Mouse (Mus musculus): ENCODE measurements around the gene Tenm4. TPM values are rescaled to one million over a fixed set of nuclear protein-coding genes. Genes with fewer than 3 reads are reported as not detected.

Gene Tenm4
- total RNA-seq, 2 experiments from 2014 or later, result 14.3 to 18.7 TPM

- DNase-seq, result no peak
Measured at GRCm38 (mm10) chr7:96203812-96204560, 32.9 kb downstream of the Tenm4 start.

DNA sequence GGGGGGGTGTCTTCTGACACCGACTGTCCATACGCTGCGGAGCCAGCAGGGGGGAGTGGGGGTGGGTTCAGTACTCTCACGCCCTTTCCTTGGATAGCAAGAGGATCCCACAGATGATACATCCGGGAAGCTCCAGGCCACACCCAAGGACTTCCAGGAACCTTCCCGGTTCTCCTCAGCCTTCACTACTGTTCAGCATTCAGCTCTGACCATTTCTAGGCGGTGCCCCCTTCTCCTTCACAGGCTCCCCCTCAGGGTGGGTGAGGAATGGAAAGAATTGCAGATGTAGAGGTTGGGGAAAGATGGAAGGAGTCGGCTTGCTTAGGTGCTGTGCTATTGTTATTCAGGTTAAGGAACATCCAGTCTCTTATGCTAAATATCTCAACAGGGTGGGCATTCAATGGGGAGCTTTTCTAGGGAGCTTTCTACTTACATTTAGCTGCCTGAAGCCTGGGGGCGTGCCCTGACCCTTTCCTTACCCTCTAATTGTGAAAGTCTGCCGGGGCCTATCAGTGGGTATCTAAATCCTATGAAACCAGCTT is 33.8 kb downstream of the Tenm4 start:
- no peak for DNase-seq

DNA sequence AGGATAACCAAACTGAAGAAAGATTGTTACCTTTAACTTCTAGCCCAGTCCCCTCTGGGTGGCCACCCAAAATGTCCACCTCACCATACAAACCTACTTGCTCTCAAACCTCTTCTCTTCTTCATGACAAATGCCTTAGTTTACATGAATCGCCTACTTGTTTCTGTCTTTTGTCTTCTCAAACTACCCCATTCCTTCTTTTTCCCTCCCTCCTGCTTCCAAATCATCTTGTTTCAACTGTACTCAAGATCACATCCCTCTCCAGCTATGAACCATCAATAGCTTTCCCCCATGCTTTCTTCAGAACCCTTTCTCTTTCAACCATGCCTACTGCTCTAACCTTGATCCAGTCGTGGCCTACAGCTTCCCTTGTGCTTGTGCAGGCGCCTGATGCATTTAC is 36.0 kb downstream of the Tenm4 start:
- no peak for DNase-seq

DNA sequence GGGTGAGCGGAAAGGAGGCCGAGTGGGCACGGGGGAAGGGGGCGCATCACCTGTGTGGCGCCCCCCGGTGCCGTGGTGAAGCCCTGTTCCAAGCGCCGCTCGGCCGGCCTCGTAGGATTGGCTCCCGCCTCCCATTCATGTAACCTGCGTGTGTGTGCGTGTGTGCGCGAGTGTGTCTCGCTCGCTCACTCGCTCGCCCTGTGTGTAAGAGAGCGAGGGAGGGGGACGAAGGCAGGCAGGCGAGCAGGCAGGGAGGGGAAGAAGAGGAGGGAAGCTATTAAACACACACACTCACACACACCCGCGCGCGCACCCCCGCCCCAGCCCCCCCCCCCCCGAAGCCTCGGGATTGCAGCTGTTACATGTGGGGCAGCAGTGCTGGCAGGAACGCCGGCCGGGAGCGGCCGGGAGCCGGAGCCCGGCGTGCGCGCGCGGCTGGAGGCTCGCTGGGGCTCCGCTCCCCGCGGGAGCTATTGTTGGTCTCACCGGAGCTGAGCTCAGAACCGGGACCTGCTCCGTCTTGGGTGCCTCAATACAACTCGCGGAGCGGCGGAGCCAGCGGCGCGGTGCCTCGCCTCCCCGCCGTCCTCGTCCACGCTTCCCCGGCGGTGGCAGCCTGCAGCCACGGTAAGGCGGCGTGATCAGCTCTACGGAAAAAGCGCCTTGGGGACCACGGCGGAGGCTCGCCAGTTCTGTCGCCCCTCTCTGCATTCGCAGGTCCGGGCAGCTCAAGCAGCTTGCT is 38.9 kb downstream of the Tenm4 start:
- DNase-seq, result peak; percentile 51 to 66

GRCm38 (mm10) chr7:96210525-96211369 is 39.7 kb downstream of the Tenm4 start:
- peak; percentile 50 to 69 for DNase-seq

- peak in 1 of 2 experiments; percentile 25 for DNase-seq
Measured at GRCm38 (mm10) chr7:96211618-96212021, 40.6 kb downstream of the Tenm4 start.

DNA sequence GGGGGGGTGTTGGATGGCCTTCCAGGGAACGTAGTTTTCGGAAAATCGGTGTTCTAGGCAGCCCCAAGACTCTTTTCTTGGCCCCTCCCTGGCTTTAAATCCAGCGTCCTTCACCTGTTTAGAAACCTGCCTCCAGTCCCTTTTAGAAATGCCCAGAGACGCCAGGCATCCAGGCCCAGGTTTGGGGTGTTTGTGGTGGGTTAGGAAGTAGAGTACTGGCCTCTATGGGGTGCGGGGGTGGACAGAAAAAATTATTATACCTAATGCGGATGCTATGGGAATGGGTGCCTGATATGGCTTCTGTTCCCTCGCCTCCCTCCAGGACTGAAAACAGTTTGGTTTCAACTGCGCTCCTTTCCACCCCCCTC is 41.2 kb downstream of the Tenm4 start:
- peak in 1 of 2 experiments; percentile 28 for DNase-seq

DNA sequence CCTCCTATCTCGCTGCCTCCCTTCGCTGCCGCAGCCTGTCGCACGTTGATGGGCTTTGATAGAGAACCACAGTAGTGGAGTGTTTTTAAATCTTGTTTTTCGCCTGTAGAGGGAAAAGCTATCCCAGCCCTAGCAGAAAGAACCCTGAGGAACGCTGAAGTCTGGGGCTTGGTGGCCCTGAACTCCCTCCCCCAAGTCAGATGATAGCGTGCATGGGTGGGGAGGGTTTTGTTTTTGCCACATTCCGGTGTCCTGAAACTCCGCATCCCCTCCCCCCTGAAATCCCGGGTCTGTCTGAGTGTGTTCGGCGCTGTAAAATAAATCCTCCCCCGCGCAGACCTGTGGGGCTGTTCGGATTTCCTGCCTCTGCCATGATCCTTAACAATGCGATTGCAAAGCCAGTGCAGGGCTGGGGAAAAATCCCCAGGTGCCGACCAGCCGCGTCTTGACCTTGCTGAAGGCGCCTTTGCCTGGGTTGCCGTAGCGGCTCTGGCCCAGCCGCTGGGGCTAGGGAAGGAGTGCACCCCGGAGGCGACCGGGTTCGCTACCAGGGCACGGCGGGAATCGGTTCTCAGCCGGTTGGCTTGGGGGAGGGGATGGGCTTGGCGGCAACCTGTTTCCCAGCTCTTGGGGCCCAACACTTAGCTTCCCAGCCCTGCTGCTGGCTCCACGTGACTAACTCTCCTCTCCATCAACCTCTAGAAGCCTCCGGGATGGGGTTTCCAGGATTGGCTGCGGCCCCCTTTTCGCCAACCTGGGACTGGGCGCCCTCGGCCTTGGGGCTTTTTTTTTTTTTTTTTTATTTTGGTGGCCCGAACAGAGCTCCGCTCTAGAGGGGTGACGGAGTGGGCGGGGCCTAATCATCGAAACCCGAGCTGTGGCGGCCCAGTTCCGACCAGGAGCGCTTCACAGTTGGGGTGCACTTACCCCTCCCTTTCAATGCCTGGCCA is 41.8 kb downstream of the Tenm4 start:
- DNase-seq, result peak; percentile 74 to 82

- no peak for DNase-seq
Measured at GRCm38 (mm10) chr7:96213741-96214140, 42.7 kb downstream of the Tenm4 start.

DNA sequence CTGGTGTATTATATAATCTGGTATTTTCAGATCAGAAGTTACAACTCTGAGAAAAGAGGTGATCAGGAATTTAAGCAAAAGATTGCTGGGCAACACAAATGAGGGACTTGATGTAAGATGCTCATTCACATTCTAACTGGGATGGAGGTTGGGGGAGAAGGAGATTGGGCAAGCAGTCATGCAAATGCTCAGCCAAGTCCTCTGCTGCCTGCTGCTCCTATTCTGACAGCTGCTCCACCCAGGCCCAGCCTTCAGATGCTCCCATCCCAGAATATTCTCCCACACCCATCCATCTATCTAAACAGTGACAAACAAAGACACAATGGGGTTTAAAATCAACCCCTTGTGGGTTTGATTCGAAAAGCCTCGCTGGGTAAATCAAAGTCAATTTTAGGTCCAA is 43.8 kb downstream of the Tenm4 start:
- DNase-seq, result no peak

DNA sequence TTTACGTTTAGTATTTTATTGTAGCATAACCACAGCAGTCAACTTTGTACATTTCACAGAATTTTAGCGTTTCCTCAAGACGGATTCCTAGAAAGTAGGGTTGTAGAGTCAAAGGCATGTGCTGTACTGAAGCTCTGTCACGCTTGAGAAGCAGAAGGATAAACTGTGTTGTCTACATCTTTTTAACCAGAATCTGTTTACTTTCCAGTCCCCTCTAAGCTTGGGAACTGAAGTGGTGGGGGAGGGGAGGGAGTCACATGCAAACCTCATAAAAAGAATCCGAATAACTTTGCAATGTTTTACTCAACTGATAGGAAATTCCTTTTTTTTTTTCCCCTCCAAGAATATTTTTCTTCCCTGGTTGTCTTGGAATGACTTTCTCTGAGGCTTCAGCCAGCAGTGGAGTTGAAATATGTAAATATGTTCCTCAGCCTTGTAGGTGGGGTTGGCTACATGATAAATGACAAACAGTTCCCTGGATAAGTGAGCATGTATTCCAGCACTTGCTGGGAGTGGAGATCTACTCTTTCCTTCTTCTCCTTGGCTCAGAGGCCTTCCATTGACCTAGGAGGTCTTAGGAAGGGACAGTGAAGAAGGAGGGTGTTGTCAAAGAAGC is 45.0 kb downstream of the Tenm4 start:
- no peak for DNase-seq

GRCm38 (mm10) chr7:96219386-96219785 is 48.3 kb downstream of the Tenm4 start:
- DNase-seq, result no peak

GRCm38 (mm10) chr7:96220647-96221046 is 49.6 kb downstream of the Tenm4 start:
- DNase-seq, result no peak

GRCm38 (mm10) chr7:96222569-96222968 is 51.5 kb downstream of the Tenm4 start:
- DNase-seq, result no peak

DNA sequence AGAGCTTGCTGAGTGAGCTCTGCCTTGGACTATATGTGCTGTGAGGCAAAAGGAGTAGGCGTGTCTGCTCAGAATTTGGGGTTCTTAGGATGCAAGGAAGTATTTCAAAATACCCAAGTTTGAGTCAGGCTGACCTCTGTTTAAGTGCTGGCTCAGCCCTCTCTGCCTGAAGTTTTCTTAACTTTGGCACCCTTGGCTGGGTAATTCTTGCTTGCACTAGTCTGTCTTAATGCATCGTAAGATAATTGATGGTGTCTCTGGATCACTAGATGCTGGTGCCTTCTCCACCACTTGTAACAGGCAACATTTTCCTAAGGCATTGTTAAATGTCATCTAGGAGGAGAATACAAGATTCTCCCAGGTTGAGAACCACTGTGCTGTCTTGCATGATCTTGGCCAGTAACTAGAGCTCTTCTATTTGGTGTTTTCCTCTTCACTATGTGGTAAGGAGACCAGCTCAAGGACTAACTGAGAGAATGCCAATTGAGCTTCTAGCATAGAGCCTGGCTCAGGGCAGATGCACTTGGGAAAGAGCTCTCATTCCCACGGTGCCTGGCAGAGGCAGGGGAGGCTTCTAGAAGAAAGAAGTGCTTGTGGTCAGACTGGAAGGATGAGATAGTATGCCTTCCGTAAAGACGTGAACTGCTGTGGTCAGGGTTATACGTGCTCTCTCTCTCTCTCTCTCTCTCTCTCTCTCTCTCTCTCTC is 57.7 kb downstream of the Tenm4 start:
- DNase-seq, result no peak

GRCm38 (mm10) chr7:96230006-96230719 is 59.1 kb downstream of the Tenm4 start:
- peak; percentile 45 to 66 for DNase-seq

GRCm38 (mm10) chr7:96230720-96231241 is 59.7 kb downstream of the Tenm4 start:
- no peak for DNase-seq

DNA sequence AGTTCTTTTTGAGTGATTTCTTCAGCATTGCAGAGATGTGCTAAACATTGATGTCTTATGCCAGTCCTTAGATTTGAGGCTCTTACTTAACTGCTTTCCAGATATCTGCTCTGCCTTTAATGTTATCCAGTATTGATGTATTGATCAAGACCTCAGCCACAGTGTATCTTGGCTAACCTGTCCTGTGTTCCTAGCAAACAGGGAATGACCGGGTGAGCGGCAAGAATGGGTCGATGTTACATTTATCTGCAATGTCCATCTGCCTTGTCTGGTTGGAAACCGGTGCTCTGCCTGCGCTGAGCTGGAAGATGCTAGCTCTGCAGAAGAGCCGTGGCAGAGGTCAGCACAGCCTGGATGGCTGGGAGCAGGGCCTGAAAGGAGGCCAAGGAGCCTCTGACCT is 64.8 kb downstream of the Tenm4 start:
- no peak for DNase-seq

DNA sequence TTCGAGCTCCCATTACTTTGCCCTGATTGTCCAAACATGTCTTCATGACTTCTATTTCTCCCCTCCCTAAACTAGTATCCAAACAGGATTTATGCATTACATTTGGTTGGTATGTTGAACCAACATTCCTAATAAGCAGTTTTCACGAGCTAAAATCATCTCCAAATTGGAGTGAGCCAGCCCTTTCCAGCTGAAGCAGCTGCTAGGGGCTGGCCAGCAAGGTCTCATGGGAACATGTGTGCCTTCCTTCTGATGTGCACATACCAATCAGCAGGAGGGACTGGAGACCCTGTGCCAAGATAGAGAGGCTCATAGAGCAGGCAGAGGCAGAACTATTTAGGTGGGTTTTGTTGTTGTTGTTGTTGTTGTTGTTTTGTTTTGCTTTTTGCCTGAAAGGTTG is 69.6 kb downstream of the Tenm4 start:
- no peak for DNase-seq

Data from adrenal gland, postnatal 36 days (tissue).